Mouse (Mus musculus) testis, adult 2 months (tissue): Measurements from ENCODE around the gene Pusl1.

Experiments
- CTCF ChIP-seq: fragments of 200-500 bp; IDR thresholded peaks from 2 replicates; pipeline ENCODE4 v1.5.1; 2012; ENCODE audit warnings: low read depth, mild to moderate bottlenecking, inconsistent platforms, low read length, moderate library complexity; ENCODE audit not compliant: control insufficient read depth, insufficient read depth, insufficient replicate concordance
- POLR2A ChIP-seq: fragments of 200-500 bp; IDR thresholded peaks from 2 replicates; pipeline ENCODE4 v1.6.1; 2012; ENCODE audit warnings: low read depth, mild to moderate bottlenecking, inconsistent platforms, low read length, moderate library complexity; ENCODE audit not compliant: control insufficient read depth

DNA sequence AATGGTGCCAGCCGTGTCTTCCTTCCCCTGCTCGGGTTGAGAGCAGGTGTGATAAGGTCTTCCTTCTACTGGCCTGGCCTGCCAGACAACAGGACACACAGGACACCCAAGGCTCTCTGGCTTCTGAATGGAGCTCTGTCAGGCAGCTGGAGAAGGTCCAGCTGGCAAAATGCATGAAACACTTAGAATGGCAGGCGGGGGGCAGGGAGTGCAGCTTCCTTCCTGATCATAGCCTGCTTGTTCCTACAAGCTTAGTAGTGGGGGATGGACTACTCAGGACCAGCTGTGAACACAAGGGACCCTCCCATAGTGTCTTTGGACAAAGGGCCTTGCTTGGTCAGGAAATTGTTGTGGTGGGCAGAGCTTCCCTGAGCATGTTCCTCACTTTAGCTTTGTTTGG is 9.6 kb upstream of the Pusl1 start:
- TF ChIP-seq CTCF (no peak), POLR2A (no peak)
